Mouse (Mus musculus) MEL (cell line): ENCODE results near the gene A1bg. TPM values are rescaled to one million over a fixed set of nuclear protein-coding genes. Genes with fewer than 3 reads are reported as not detected.

Source experiments
- polyA plus RNA-seq, 2 experiments: library from polyadenylated mRNA; stranded (reverse) in 1 of 2; unstranded in 1 of 2; fragments of >175 nt in 1 of 2; fragments of >200 nt in 1 of 2; gene quantifications; 2 replicates each; pipeline versions ENCODE4 v1.2.1 to v1.2.4; 2012; ENCODE audit warnings: low replicate concordance in 2 of 2, low read depth in 1 of 2; ENCODE audit not compliant: insufficient read length in 2 of 2, insufficient read depth in 1 of 2, missing spikeins in 1 of 2
- total RNA-seq: library from RNA; depleted of rRNA; stranded (reverse); fragments of 300-350 nt; gene quantifications from 2 replicates; pipeline ENCODE4 v1.2.3, GENCODE M21; 2012; rRNA removed

The A1bg gene
- total and polyA plus RNA-seq, 3 experiments, result not detected

Other genes with a start within 250 kb of the A1bg start
- not detected in 2 replicates for gene Fam84b, start 69.2 kb downstream of the A1bg start, total RNA-seq
- gene Fam84b, start 69.2 kb downstream of the A1bg start, polyA plus RNA-seq, result not detected